Mouse (Mus musculus): Measurements from ENCODE around the gene Efcab6.
A peak's percentile ranks its signal among the peaks of the same experiment; 100 is the strongest.

DNA sequence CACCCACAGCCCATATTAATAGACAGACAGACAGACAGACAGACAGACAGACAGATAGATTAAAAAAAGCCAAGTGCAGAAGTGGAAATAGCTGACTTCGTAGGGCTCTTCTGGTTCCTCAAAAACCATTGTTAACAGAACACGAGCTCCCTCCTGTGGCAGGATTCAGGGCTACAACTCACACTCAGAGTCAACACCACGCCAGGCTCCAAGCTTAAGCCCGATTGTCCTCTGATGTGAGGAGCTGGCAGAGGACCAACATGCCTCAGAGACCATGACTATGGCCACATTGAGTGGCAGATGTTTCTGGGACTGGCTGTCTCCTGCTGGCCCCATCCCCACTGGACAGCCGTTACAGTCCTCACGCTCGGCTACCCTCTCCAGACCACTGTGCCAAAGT, 7.0 kb upstream of the Efcab6 start:
- peak; percentile 50 for TF ChIP-seq CTCF (IDR thresholded peaks at IDR 0.05; ENCODE audit: insufficient read depth, low read length)
- TF ChIP-seq POLR2A (IDR thresholded peaks at IDR 0.05; ENCODE audit: borderline replicate concordance, extremely low read depth, low read depth, low read length), result no peak
